20 mouse cellular contexts compared by ENCODE assay signal in the genomic region with DNA sequence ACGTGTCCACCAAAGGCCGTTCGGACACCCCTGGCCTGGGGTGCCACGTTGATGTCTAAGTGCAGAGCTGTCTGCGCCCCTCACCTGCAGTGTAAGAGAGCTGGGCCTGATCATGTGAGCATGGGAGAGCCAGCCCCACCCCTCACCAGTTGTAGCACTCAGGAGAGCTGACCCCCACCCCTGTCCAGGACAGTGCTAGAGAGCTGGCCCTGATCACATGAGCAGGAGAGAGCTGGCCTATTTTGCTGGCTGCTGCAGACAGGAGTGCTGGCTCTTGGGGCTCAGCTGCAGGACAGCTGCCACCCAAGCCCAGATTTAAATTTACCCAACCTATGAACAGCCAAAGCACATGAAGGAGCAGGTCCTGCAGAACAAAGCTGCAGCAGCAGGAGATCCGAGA. TPM values are rescaled to one million over a fixed set of nuclear protein-coding genes. Genes with fewer than 3 reads are reported as not detected.
DNase-seq lines count a peak whose midpoint lies in the region; ATAC-seq and TF ChIP-seq lines count a peak whose summit lies in the region.
"Had no signal": no experiment of that assay in that cellular context is flagged by ENCODE, and none has a peak within 500 bp of the region (broad histone marks: within the 10 kb centered on the region; RNA-seq: fewer than 3 reads in every experiment).

No protein-coding gene starts in this region.

- H3K36me3 ChIP-seq in heart, embryonic 15.5 days: peaks cover 16% of the 10 kb centered on the region
- H3K36me3 ChIP-seq in hindbrain, embryonic 14.5 days (replicated peaks; ENCODE audit: control insufficient read depth, insufficient read depth): peaks cover 5% of the 10 kb centered on the region; the same call in 1 of the 2 replicates
- no peaks in the 10 kb centered on the region for H3K36me3 ChIP-seq in midbrain, embryonic 15.5 days (replicated peaks)
- H3K36me3 ChIP-seq in kidney, embryonic 14.5 days (ENCODE audit: control insufficient read depth, insufficient read depth, low read length): no peaks in the 10 kb centered on the region
- H3K36me3 ChIP-seq: liver, embryonic 15.5 days had no signal

- H3K9me3 ChIP-seq in heart, embryonic 15.5 days (replicated peaks): no peaks in the 10 kb centered on the region
- no peaks in the 10 kb centered on the region for H3K9me3 ChIP-seq in hindbrain, embryonic 14.5 days (ENCODE audit: control insufficient read depth, low read length)
- H3K9me3 ChIP-seq in midbrain, embryonic 15.5 days: no peaks in the 10 kb centered on the region
- H3K9me3 ChIP-seq in kidney, embryonic 14.5 days (ENCODE audit: control insufficient read depth, low read length): no peaks in the 10 kb centered on the region
- H3K9me3 ChIP-seq: liver, embryonic 15.5 days had no signal

- H3K4me2 ChIP-seq in heart, embryonic 15.5 days: no peak overlapping the region
- no peak overlapping the region for H3K4me2 ChIP-seq in hindbrain, embryonic 14.5 days (replicated peaks)
- H3K4me2 ChIP-seq in midbrain, embryonic 15.5 days: no peak overlapping the region
- H3K4me2 ChIP-seq in kidney, embryonic 14.5 days (replicated peaks; ENCODE audit: low read depth, low read length): no peak overlapping the region
- H3K4me2 ChIP-seq: liver, embryonic 15.5 days had no signal

- peak; percentile 62 for ATAC-seq in heart, embryonic 15.5 days (replicated peaks; ENCODE audit: insufficient number of reproducible peaks, insufficient read depth, low FRiP score, low read depth)
- peak; percentile 59 for ATAC-seq in hindbrain, embryonic 14.5 days (ENCODE audit: low FRiP score)
- ATAC-seq in midbrain, embryonic 15.5 days (replicated peaks): peak; percentile 63
- no peak for ATAC-seq in kidney, embryonic 14.5 days (ENCODE audit: low FRiP score, low TSS enrichment)
- ATAC-seq: forebrain, postnatal 0 days had no signal

- H3K9ac ChIP-seq in heart, embryonic 15.5 days: no peak overlapping the region
- no peak overlapping the region for H3K9ac ChIP-seq in hindbrain, embryonic 14.5 days
- no peak overlapping the region for H3K9ac ChIP-seq in midbrain, embryonic 15.5 days
- H3K9ac ChIP-seq in kidney, embryonic 14.5 days (ENCODE audit: low read depth, low read length): no peak overlapping the region
- H3K9ac ChIP-seq: forebrain, postnatal 0 days; liver, embryonic 15.5 days had no signal

- intact Hi-C loops in left cerebral cortex, postnatal 14 days (cut with DNase I): no loop called here

- no peak for DNase-seq in heart, adult 9 months (ENCODE audit: low spot score in 2 of 2)
- DNase-seq in brain, embryonic 14.5 days (ENCODE audit: low read depth): peak; percentile 20
- no peak for DNase-seq in hindbrain, embryonic 14.5 days (ENCODE audit: low spot score)
- no peak for DNase-seq in Muller cell, postnatal 12 days (ENCODE audit: inconsistent ontology term)
- no peak for DNase-seq in left cerebral cortex, postnatal 14 days (ENCODE audit: low spot score in 2 of 2)
- DNase-seq: B cell, adult 2 months; cerebellum, adult 18-20 months; forebrain, postnatal 0 days; heart, postnatal 4 days; kidney, adult 18-20 months; kidney, postnatal 25 days; left cerebral cortex, postnatal 4 days; lung, postnatal 14 days had no signal

- H3K27ac ChIP-seq in heart, embryonic 15.5 days: no peak overlapping the region
- H3K27ac ChIP-seq in hindbrain, embryonic 14.5 days: no peak overlapping the region
- no peak overlapping the region for H3K27ac ChIP-seq in midbrain, embryonic 15.5 days
- no peak overlapping the region for H3K27ac ChIP-seq in kidney, embryonic 14.5 days (ENCODE audit: low read depth, low read length)
- H3K27ac ChIP-seq: liver, embryonic 15.5 days had no signal

- no peak for TF ChIP-seq CTCF in brain, embryonic 14.5 days (IDR thresholded peaks at IDR 0.05; ENCODE audit: borderline replicate concordance, extremely low read depth, insufficient read depth, insufficient read length)

- H3K27me3 ChIP-seq in heart, embryonic 15.5 days: no peaks in the 10 kb centered on the region
- no peaks in the 10 kb centered on the region for H3K27me3 ChIP-seq in hindbrain, embryonic 14.5 days (ENCODE audit: control insufficient read depth, insufficient read depth, low read length)
- no peaks in the 10 kb centered on the region for H3K27me3 ChIP-seq in midbrain, embryonic 15.5 days (replicated peaks)
- H3K27me3 ChIP-seq in kidney, embryonic 14.5 days (ENCODE audit: control insufficient read depth, insufficient read depth, low read length): no peaks in the 10 kb centered on the region
- H3K27me3 ChIP-seq: liver, embryonic 15.5 days had no signal

- TF ChIP-seq POLR2A in brain, embryonic 14.5 days (IDR thresholded peaks at IDR 0.05; ENCODE audit: borderline replicate concordance, extremely low read depth, insufficient read depth, insufficient read length, poor library complexity, severe bottlenecking): no peak

- WGBS in heart, embryonic 15.5 days: 84% methylated on average over 6 of the region's 6 CpGs
- 87% methylated on average over 6 of the region's 6 CpGs for WGBS in hindbrain, embryonic 14.5 days
- 84% methylated on average over 6 of the region's 6 CpGs for WGBS in midbrain, embryonic 15.5 days
- WGBS in kidney, embryonic 14.5 days: 92% methylated on average over 6 of the region's 6 CpGs

- peaks cover 8% of the 10 kb centered on the region; the same call in 1 of the 2 replicates for H3K4me1 ChIP-seq in heart, embryonic 15.5 days (replicated peaks)
- H3K4me1 ChIP-seq in hindbrain, embryonic 14.5 days (replicated peaks; ENCODE audit: control insufficient read depth, insufficient read depth, low read length): no peaks in the 10 kb centered on the region
- no peaks in the 10 kb centered on the region for H3K4me1 ChIP-seq in midbrain, embryonic 15.5 days
- no peaks in the 10 kb centered on the region for H3K4me1 ChIP-seq in kidney, embryonic 14.5 days (ENCODE audit: control insufficient read depth, insufficient read depth, low read length)

- H3K4me3 ChIP-seq in heart, embryonic 15.5 days: no peak overlapping the region
- H3K4me3 ChIP-seq in hindbrain, embryonic 14.5 days (replicated peaks; ENCODE audit: low read length): no peak overlapping the region
- no peak overlapping the region for H3K4me3 ChIP-seq in midbrain, embryonic 15.5 days
- H3K4me3 ChIP-seq in kidney, embryonic 14.5 days (ENCODE audit: low read length): no peak overlapping the region
- H3K4me3 ChIP-seq: liver, embryonic 15.5 days had no signal

RNA-seq across cellular contexts. Expression of a gene that starts 57.6 kb away (rescaled TPM):
- 53.7 and 56.7 TPM in 2 replicates for polyA plus RNA-seq in heart, embryonic 15.5 days (2015; fragmentation: Nextera tagmentation; extraction: Ambion mirVana)
- 15.8 and 19.4 TPM in 2 replicates for polyA plus RNA-seq in brain, embryonic 14.5 days (2012; rRNA removed)
- 31.8 and 36.2 TPM in 2 replicates for polyA plus RNA-seq in hindbrain, embryonic 14.5 days (2014; fragmentation: Nextera tagmentation; extraction: Ambion mirVana)
- polyA plus RNA-seq in midbrain, embryonic 15.5 days (2015; fragmentation: Nextera tagmentation; extraction: Ambion mirVana): 30.8 and 31.5 TPM in 2 replicates
- 10 to 100 TPM; 30.1 to 31.5 TPM for total RNA-seq in left cerebral cortex, postnatal 14 days (2021)
- 10.1 and 15.3 TPM in 2 replicates for polyA plus RNA-seq in kidney, embryonic 14.5 days (2014; fragmentation: Nextera tagmentation; extraction: Ambion mirVana)

RNA-seq across cellular contexts. Expression of a gene that starts 58.3 kb away (rescaled TPM):
- 0.21 and 0.22 TPM in 2 replicates for polyA plus RNA-seq in heart, embryonic 15.5 days (2015; fragmentation: Nextera tagmentation; extraction: Ambion mirVana)
- 0.09 and 0.25 TPM in 2 replicates for polyA plus RNA-seq in brain, embryonic 14.5 days (2012; rRNA removed)
- polyA plus RNA-seq in hindbrain, embryonic 14.5 days (2014; fragmentation: Nextera tagmentation; extraction: Ambion mirVana): 0.23 and 0.37 TPM in 2 replicates
- 0.22 and 0.30 TPM in 2 replicates for polyA plus RNA-seq in midbrain, embryonic 15.5 days (2015; fragmentation: Nextera tagmentation; extraction: Ambion mirVana)
- total RNA-seq in left cerebral cortex, postnatal 14 days (2021): under 1 TPM in 1 of 2 experiments, not detected in 1; 0.08 TPM
- 0.06 TPM in 1 of 2 replicates, not detected in the other for polyA plus RNA-seq in kidney, embryonic 14.5 days (2014; fragmentation: Nextera tagmentation; extraction: Ambion mirVana)
- total RNA-seq: gastrocnemius, adult 8-10 months; neutrophil, adult 5-6 weeks had no signal
- polyA plus RNA-seq: liver, embryonic 15.5 days; urinary bladder, adult 2 months had no signal
